Mouse (Mus musculus): ENCODE measurements around the gene Mfsd13b.

- TF ChIP-seq NRF1 (IDR thresholded peaks at IDR 0.05; ENCODE audit: low read depth, low read length) (no peak), RAD21 (IDR thresholded peaks at IDR 0.05; ENCODE audit: low read depth, low read length) (no peak), CHD2 (IDR thresholded peaks at IDR 0.05; ENCODE audit: low read length) (no peak), POLR2A (IDR thresholded peaks at IDR 0.05; ENCODE audit: low read depth, low read length) (no peak)
Observed at GRCm38 (mm10) chr7:120977063-120977462, 5.2 kb upstream of the Mfsd13b start.

Measured in CH12.LX (cell line).